Mouse (Mus musculus) gonadal fat pad, adult 2 months (tissue): ENCODE measurements around the gene Gm21738. TPM values are rescaled to one million over a fixed set of nuclear protein-coding genes. Genes with fewer than 3 reads are reported as not detected.
"Not testable (repeated sequence)": the region's sequence is repeated elsewhere in the genome, so short reads cannot be mapped to it uniquely, and the experiment has no call there.

Experiments used
- DNase-seq: peaks from one replicate; pipeline ENCODE4 v3.0.0-alpha.2; 2012; ENCODE audit warnings: low read depth
- polyA plus RNA-seq: library from polyadenylated mRNA; depleted of rRNA; stranded (reverse); fragments of >200 nt; gene quantifications from 2 replicates; pipeline ENCODE4 v1.2.3, GENCODE M21; 2012; rRNA removed

The Gm21738 gene
- polyA plus RNA-seq: not detected in 2 replicates

DNA sequence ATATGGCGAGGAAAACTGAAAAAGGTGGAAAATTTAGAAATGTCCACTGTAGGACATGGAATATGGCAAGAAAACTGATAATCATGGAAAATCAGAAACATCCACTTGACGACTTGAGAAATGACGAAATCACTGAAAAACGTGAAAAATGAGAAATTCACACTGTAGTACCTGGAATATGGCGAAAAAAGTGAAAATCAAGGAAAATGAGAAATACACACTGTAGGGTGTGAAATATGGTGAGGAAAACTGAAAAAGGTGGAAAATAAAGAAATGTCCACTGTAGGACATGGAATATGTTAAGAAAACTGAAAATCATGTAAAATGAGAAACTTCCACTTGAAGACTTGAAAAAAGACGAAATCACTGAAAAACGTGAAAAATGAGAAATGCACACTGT is at the start of gene Gm21738:
Gene Gm21738, minus strand, starts transcription at position 101 of the 400 bp plus-strand sequence.
- DNase-seq: not testable (repeated sequence)

DNA sequence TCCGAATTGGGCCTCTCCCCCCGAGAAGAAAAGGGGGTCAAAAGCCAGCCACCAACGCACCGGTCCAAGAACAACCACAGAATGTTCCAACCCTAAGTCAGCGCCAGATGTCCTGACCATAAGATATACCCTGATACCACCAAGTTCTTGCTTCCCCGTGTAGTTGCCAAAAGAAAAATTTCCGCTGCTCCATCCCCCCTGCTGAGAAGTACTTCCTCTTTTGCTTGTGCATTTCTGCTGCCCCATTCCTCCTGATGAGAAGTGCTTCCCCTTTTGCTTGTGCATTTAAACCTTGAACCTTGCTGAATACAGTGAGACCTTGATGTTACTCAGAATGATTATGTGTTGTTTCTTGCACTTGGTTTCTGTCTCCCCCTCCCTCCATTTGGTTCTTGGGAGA is 35.0 kb downstream of the Gm21738 start:
- not testable (repeated sequence) for DNase-seq

Other genes with a start within 250 kb of the Gm21738 start
- not detected in 2 replicates for gene Gm2244, start 131.0 kb upstream of the Gm21738 start, polyA plus RNA-seq
- gene Gm2237, start 166.2 kb upstream of the Gm21738 start, polyA plus RNA-seq: 0.77 and 1.5 TPM in 2 replicates
- gene Gm5458, start 183.7 kb upstream of the Gm21738 start, polyA plus RNA-seq: not detected in 2 replicates